Mouse (Mus musculus): ENCODE results near the gene Zfp93. TPM values are rescaled to one million over a fixed set of nuclear protein-coding genes. Genes with fewer than 3 reads are reported as not detected.
A peak's percentile ranks its signal among the peaks of the same experiment; 100 is the strongest.

The Zfp93 gene
- total RNA-seq, 2 experiments from 2014 or later, result 0.26 to 0.36 TPM

GRCm38 (mm10) chr7:24290106-24290693 lies 20.0 kb downstream of the Zfp93 start:
- ATAC-seq (ENCODE audit: poor library complexity, severe bottlenecking), result no peak

GRCm38 (mm10) chr7:24291387-24292090 lies 21.3 kb downstream of the Zfp93 start:
- ATAC-seq (ENCODE audit: poor library complexity, severe bottlenecking), result no peak

GRCm38 (mm10) chr7:24293061-24293851 lies 23.0 kb downstream of the Zfp93 start:
- no peak for ATAC-seq (ENCODE audit: poor library complexity, severe bottlenecking)

- ATAC-seq (ENCODE audit: poor library complexity, severe bottlenecking), result no peak
These were observed 24.5 kb downstream of the Zfp93 start for GRCm38 (mm10) chr7:24294763-24295162.

GRCm38 (mm10) chr7:24295376-24295775 lies 25.2 kb downstream of the Zfp93 start:
- ATAC-seq (ENCODE audit: poor library complexity, severe bottlenecking), result no peak

- ATAC-seq (ENCODE audit: poor library complexity, severe bottlenecking), result no peak
These were observed 26.2 kb downstream of the Zfp93 start for GRCm38 (mm10) chr7:24296386-24296785.

GRCm38 (mm10) chr7:24297361-24298095 lies 27.3 kb downstream of the Zfp93 start:
- ATAC-seq (ENCODE audit: poor library complexity, severe bottlenecking), result no peak

- no peak for ATAC-seq (ENCODE audit: poor library complexity, severe bottlenecking)
These were observed 28.4 kb downstream of the Zfp93 start for GRCm38 (mm10) chr7:24298635-24298972.

GRCm38 (mm10) chr7:24298973-24299708 lies 28.9 kb downstream of the Zfp93 start:
- peak; percentile 89 for ATAC-seq (ENCODE audit: poor library complexity, severe bottlenecking)

GRCm38 (mm10) chr7:24299823-24300481 lies 29.7 kb downstream of the Zfp93 start:
- ATAC-seq (ENCODE audit: poor library complexity, severe bottlenecking), result peak; percentile 38; the same call in 1 of the 2 replicates

- ATAC-seq (ENCODE audit: poor library complexity, severe bottlenecking), result peak; percentile 70
These were observed 30.6 kb downstream of the Zfp93 start, which contains the start of gene Zfp61 for GRCm38 (mm10) chr7:24300771-24301282. Zfp61 (minus strand) TSS chr7:24301232.

- ATAC-seq (ENCODE audit: poor library complexity, severe bottlenecking), result peak; percentile 52
These were observed 45.7 kb downstream of the Zfp93 start for GRCm38 (mm10) chr7:24315726-24316566.

- peak; percentile 98 for ATAC-seq (ENCODE audit: poor library complexity, severe bottlenecking)
These were observed 46.4 kb downstream of the Zfp93 start, which contains the start of gene Zfp94 for GRCm38 (mm10) chr7:24316567-24317092. Zfp94 (minus strand) TSS chr7:24316666.

GRCm38 (mm10) chr7:24318942-24319341 lies 48.7 kb downstream of the Zfp93 start:
- no peak for ATAC-seq (ENCODE audit: poor library complexity, severe bottlenecking)

GRCm38 (mm10) chr7:24322593-24322992 lies 52.4 kb downstream of the Zfp93 start:
- ATAC-seq (ENCODE audit: poor library complexity, severe bottlenecking), result peak; percentile 83

GRCm38 (mm10) chr7:24325197-24325596 lies 55.0 kb downstream of the Zfp93 start:
- ATAC-seq (ENCODE audit: poor library complexity, severe bottlenecking), result no peak

- ATAC-seq (ENCODE audit: poor library complexity, severe bottlenecking), result no peak
These were observed 55.5 kb downstream of the Zfp93 start for GRCm38 (mm10) chr7:24325675-24326128.
